In the genomic region with DNA sequence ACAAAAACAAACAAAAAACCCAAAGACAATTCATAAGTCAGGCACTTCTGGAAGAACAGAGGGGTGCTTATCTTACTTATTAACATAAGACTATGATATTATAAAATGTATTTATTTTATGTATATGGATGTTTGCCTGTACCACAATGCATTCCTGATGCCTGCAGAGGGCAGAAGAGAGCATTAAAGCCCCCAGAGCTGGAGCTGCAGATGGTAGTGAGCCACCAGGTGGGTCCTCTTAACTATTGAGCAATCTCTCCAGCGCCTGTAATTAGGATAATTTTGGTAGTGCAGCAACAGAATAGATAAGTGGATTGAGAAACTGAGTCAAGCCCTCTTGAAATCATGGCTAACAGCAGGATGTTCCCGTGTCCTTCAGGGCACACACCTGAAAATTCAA, we compare ENCODE assay signal across 20 mouse cellular contexts. TPM values are rescaled to one million over a fixed set of nuclear protein-coding genes. Genes with fewer than 3 reads are reported as not detected.
DNase-seq lines count a peak whose midpoint lies in the region; ATAC-seq and TF ChIP-seq lines count a peak whose summit lies in the region.
"Had no signal": no experiment of that assay in that cellular context is flagged by ENCODE, and none has a peak within 500 bp of the region (broad histone marks: within the 10 kb centered on the region; RNA-seq: fewer than 3 reads in every experiment).

No protein-coding gene starts in this region.

- H3K9ac ChIP-seq in hindbrain, postnatal 0 days (replicated peaks; ENCODE audit: low read length): no peak overlapping the region
- H3K9ac ChIP-seq in hindbrain, embryonic 13.5 days: no peak overlapping the region
- no peak overlapping the region for H3K9ac ChIP-seq in midbrain, postnatal 0 days (replicated peaks; ENCODE audit: low read length, poor library complexity, severe bottlenecking)
- H3K9ac ChIP-seq in midbrain, embryonic 13.5 days (replicated peaks): no peak overlapping the region
- H3K9ac ChIP-seq in MEL (ENCODE audit: control insufficient read depth, low read depth, low read length, poor library complexity, severe bottlenecking): no peak overlapping the region
- no peak overlapping the region for H3K9ac ChIP-seq in stomach, postnatal 0 days (ENCODE audit: low read length)
- H3K9ac ChIP-seq: embryonic facial prominence, embryonic 15.5 days; heart, embryonic 13.5 days; limb, embryonic 13.5 days; midbrain, embryonic 15.5 days had no signal

- no peaks in the 10 kb centered on the region for H3K79me2 ChIP-seq in MEL (ENCODE audit: control insufficient read depth, insufficient read depth, low read length, poor library complexity)

- H3K27me3 ChIP-seq in hindbrain, postnatal 0 days (ENCODE audit: insufficient read depth, low read length): no peaks in the 10 kb centered on the region
- no peaks in the 10 kb centered on the region for H3K27me3 ChIP-seq in hindbrain, embryonic 13.5 days
- H3K27me3 ChIP-seq in midbrain, postnatal 0 days (ENCODE audit: insufficient read depth, low read length): no peaks in the 10 kb centered on the region
- H3K27me3 ChIP-seq in midbrain, embryonic 13.5 days: no peaks in the 10 kb centered on the region
- H3K27me3 ChIP-seq in MEL (ENCODE audit: control insufficient read depth in 1 of 2, insufficient read depth in 2 of 2, low read length in 2 of 2): no peaks in the 10 kb centered on the region
- H3K27me3 ChIP-seq in stomach, postnatal 0 days (ENCODE audit: control insufficient read depth, insufficient read depth, low read length): no peaks in the 10 kb centered on the region
- H3K27me3 ChIP-seq: embryonic facial prominence, embryonic 15.5 days; heart, embryonic 13.5 days; limb, embryonic 13.5 days; midbrain, embryonic 15.5 days had no signal

- 57% methylated on average over 2 of the region's 2 CpGs for WGBS in hindbrain, postnatal 0 days
- WGBS in hindbrain, embryonic 13.5 days: 57% methylated on average over 2 of the region's 2 CpGs
- WGBS in midbrain, postnatal 0 days: 66% methylated on average over 2 of the region's 2 CpGs
- 52% methylated on average over 2 of the region's 2 CpGs for WGBS in midbrain, embryonic 13.5 days
- WGBS in stomach, postnatal 0 days: 54% methylated on average over 2 of the region's 2 CpGs

- H3K4me3 ChIP-seq in hindbrain, postnatal 0 days (ENCODE audit: low read length): no peak overlapping the region
- H3K4me3 ChIP-seq in hindbrain, embryonic 13.5 days: no peak overlapping the region
- H3K4me3 ChIP-seq in midbrain, postnatal 0 days (ENCODE audit: low read depth, low read length): no peak overlapping the region
- no peak overlapping the region for H3K4me3 ChIP-seq in midbrain, embryonic 13.5 days (replicated peaks)
- no peak overlapping the region for H3K4me3 ChIP-seq in MEL (ENCODE audit: control insufficient read depth in 1 of 2, insufficient read depth in 1 of 2, low read depth in 2 of 2, low read length in 2 of 2)
- no peak overlapping the region for H3K4me3 ChIP-seq in stomach, postnatal 0 days (ENCODE audit: low read depth, low read length)
- H3K4me3 ChIP-seq: embryonic facial prominence, embryonic 15.5 days; heart, embryonic 13.5 days; limb, embryonic 13.5 days; midbrain, embryonic 15.5 days had no signal

- ATAC-seq in hindbrain, postnatal 0 days: no peak
- no peak for ATAC-seq in hindbrain, embryonic 13.5 days (ENCODE audit: low FRiP score)
- no peak for ATAC-seq in midbrain, postnatal 0 days (ENCODE audit: low FRiP score)
- no peak for ATAC-seq in midbrain, embryonic 13.5 days
- ATAC-seq in stomach, postnatal 0 days (ENCODE audit: low FRiP score, low TSS enrichment): no peak
- ATAC-seq: activated CD4-positive, CD25-positive, alpha-beta regulatory T cell, adult 4 months; inflammation-experienced regulatory T-cells, adult 6 months; midbrain, embryonic 15.5 days had no signal

- TF ChIP-seq EP300 in MEL (IDR thresholded peaks at IDR 0.05; ENCODE audit: low read depth in 1 of 2, low read length in 2 of 2): no peak
- TF ChIP-seq EP300 in stomach, postnatal 0 days (optimal IDR thresholded peaks at IDR 0.05): no peak

- H3K27ac ChIP-seq in hindbrain, postnatal 0 days: no peak overlapping the region
- H3K27ac ChIP-seq in hindbrain, embryonic 13.5 days: no peak overlapping the region
- H3K27ac ChIP-seq in midbrain, postnatal 0 days (ENCODE audit: low read depth, low read length): no peak overlapping the region
- no peak overlapping the region for H3K27ac ChIP-seq in midbrain, embryonic 13.5 days
- H3K27ac ChIP-seq in MEL (ENCODE audit: control insufficient read depth, low read depth, low read length): no peak overlapping the region
- no peak overlapping the region for H3K27ac ChIP-seq in stomach, postnatal 0 days (replicated peaks)
- H3K27ac ChIP-seq: embryonic facial prominence, embryonic 15.5 days; heart, embryonic 13.5 days; limb, embryonic 13.5 days; midbrain, embryonic 15.5 days had no signal

- TF ChIP-seq POLR2A in MEL (IDR thresholded peaks at IDR 0.05; ENCODE audit: control insufficient read depth in 1 of 2, insufficient read depth in 1 of 2, low read depth in 1 of 2, low read length in 2 of 2, poor library complexity in 1 of 2): no peak

- TF ChIP-seq CTCF in hindbrain, postnatal 0 days (IDR thresholded peaks at IDR 0.05; ENCODE audit: low read depth): peak; percentile 49
- peak; percentile 55 for TF ChIP-seq CTCF in midbrain, postnatal 0 days (IDR thresholded peaks at IDR 0.05)
- TF ChIP-seq CTCF in MEL (IDR thresholded peaks at IDR 0.05 in 2 of 3, conservative IDR thresholded peaks at IDR 0.05 in 1 of 3; ENCODE audit: control insufficient read depth in 1 of 3, insufficient read depth in 1 of 3, low read depth in 2 of 3, low read length in 3 of 3, poor library complexity in 1 of 3, severe bottlenecking in 1 of 3): peak in 1 of 3 experiments; percentile 8; a peak in 1 of 6 replicates
- TF ChIP-seq CTCF in stomach, postnatal 0 days (IDR thresholded peaks at IDR 0.05; ENCODE audit: low read depth): peak; percentile 37

- 0 out of 2 replicates have a peak, but pooled peaks cover 3% of the 10 kb centered on the region for H3K4me1 ChIP-seq in hindbrain, postnatal 0 days (ENCODE audit: insufficient read depth, low read length)
- peaks cover 12% of the 10 kb centered on the region for H3K4me1 ChIP-seq in hindbrain, embryonic 13.5 days (replicated peaks)
- no peaks in the 10 kb centered on the region for H3K4me1 ChIP-seq in midbrain, postnatal 0 days (ENCODE audit: insufficient read depth, low read length)
- peaks cover 7% of the 10 kb centered on the region; the same call in 1 of the 2 replicates for H3K4me1 ChIP-seq in midbrain, embryonic 13.5 days (replicated peaks)
- no peaks in the 10 kb centered on the region for H3K4me1 ChIP-seq in MEL (ENCODE audit: control insufficient read depth in 1 of 2, insufficient read depth in 2 of 2, low read length in 2 of 2)
- H3K4me1 ChIP-seq in stomach, postnatal 0 days (replicated peaks; ENCODE audit: control insufficient read depth, insufficient read depth): no peaks in the 10 kb centered on the region
- H3K4me1 ChIP-seq: embryonic facial prominence, embryonic 15.5 days; heart, embryonic 13.5 days had no signal

- no peak overlapping the region for H3K4me2 ChIP-seq in hindbrain, postnatal 0 days (ENCODE audit: low read depth, low read length)
- no peak overlapping the region for H3K4me2 ChIP-seq in hindbrain, embryonic 13.5 days
- H3K4me2 ChIP-seq in midbrain, postnatal 0 days (ENCODE audit: low read depth, low read length, poor library complexity, severe bottlenecking): no peak overlapping the region
- H3K4me2 ChIP-seq in midbrain, embryonic 13.5 days (replicated peaks): no peak overlapping the region
- H3K4me2 ChIP-seq in stomach, postnatal 0 days (replicated peaks; ENCODE audit: low read depth): no peak overlapping the region
- H3K4me2 ChIP-seq: embryonic facial prominence, embryonic 15.5 days; heart, embryonic 13.5 days; limb, embryonic 13.5 days; midbrain, embryonic 15.5 days had no signal

- no peaks in the 10 kb centered on the region for H3K9me3 ChIP-seq in hindbrain, postnatal 0 days (ENCODE audit: low read length)
- H3K9me3 ChIP-seq in hindbrain, embryonic 13.5 days: no peaks in the 10 kb centered on the region
- H3K9me3 ChIP-seq in midbrain, postnatal 0 days (ENCODE audit: low read length): no peaks in the 10 kb centered on the region
- no peaks in the 10 kb centered on the region for H3K9me3 ChIP-seq in midbrain, embryonic 13.5 days
- H3K9me3 ChIP-seq in MEL (replicated peaks; ENCODE audit: insufficient read depth, low read length): no peaks in the 10 kb centered on the region
- H3K9me3 ChIP-seq in stomach, postnatal 0 days (ENCODE audit: control insufficient read depth, low read length): no peaks in the 10 kb centered on the region
- H3K9me3 ChIP-seq: embryonic facial prominence, embryonic 15.5 days; G1E; heart, embryonic 13.5 days; midbrain, embryonic 15.5 days had no signal

- peak; percentile 50 for DNase-seq in hindbrain, postnatal 0 days (ENCODE audit: low spot score)
- peak; percentile 44 for DNase-seq in midbrain, postnatal 0 days (ENCODE audit: low spot score)
- DNase-seq in MEL (ENCODE audit: low read depth, low spot score): peak; percentile 15
- no peak for DNase-seq in stomach, postnatal 0 days (ENCODE audit: low spot score)
- DNase-seq in urinary bladder, adult 2 months (ENCODE audit: low spot score): no peak
- DNase-seq in cerebellum, adult 9-10 months: no peak
- DNase-seq: adrenal gland, postnatal 36 days; gastrocnemius, postnatal 36 days; kidney, postnatal 36 days; thymus, postnatal 36 days had no signal

- no peaks in the 10 kb centered on the region for H3K36me3 ChIP-seq in hindbrain, postnatal 0 days (ENCODE audit: insufficient read depth, low read length)
- H3K36me3 ChIP-seq in hindbrain, embryonic 13.5 days: peaks cover 16% of the 10 kb centered on the region
- H3K36me3 ChIP-seq in midbrain, postnatal 0 days (ENCODE audit: insufficient read depth, low read length): peaks cover 5% of the 10 kb centered on the region; the same call in 1 of the 2 replicates
- H3K36me3 ChIP-seq in midbrain, embryonic 13.5 days: peaks cover 10% of the 10 kb centered on the region; the same call in 1 of the 2 replicates
- H3K36me3 ChIP-seq in MEL (ENCODE audit: control insufficient read depth in 1 of 2, insufficient read depth in 2 of 2, low read length in 2 of 2): no peaks in the 10 kb centered on the region
- no peaks in the 10 kb centered on the region for H3K36me3 ChIP-seq in stomach, postnatal 0 days (ENCODE audit: control insufficient read depth, insufficient read depth, low read length)
- H3K36me3 ChIP-seq: embryonic facial prominence, embryonic 15.5 days; G1E; heart, embryonic 13.5 days; limb, embryonic 13.5 days had no signal

- TF ChIP-seq RAD21 in MEL (IDR thresholded peaks at IDR 0.05; ENCODE audit: low read depth, low read length): no peak; the same call in 1 of the 2 replicates

RNA-seq across cellular contexts. Expression of gene Mtrf1l, which starts 42.3 kb away (rescaled TPM):
- total RNA-seq in hindbrain, postnatal 0 days (2014; rRNA removed): 7.3 and 12.2 TPM in 2 replicates
- 8.2 and 8.3 TPM in 2 replicates for polyA plus RNA-seq in hindbrain, postnatal 0 days (2015; fragmentation: Nextera tagmentation; extraction: Ambion mirVana)
- 11.5 and 12.6 TPM in 2 replicates for polyA plus RNA-seq in hindbrain, embryonic 13.5 days (2015; fragmentation: Nextera tagmentation; extraction: Ambion mirVana)
- total RNA-seq in midbrain, postnatal 0 days (2014; rRNA removed): 8.9 and 12.6 TPM in 2 replicates
- 5.2 and 5.4 TPM in 2 replicates for polyA plus RNA-seq in midbrain, postnatal 0 days (2015; fragmentation: Nextera tagmentation; extraction: Ambion mirVana)
- 12.0 and 12.2 TPM in 2 replicates for polyA plus RNA-seq in midbrain, embryonic 13.5 days (2015; fragmentation: Nextera tagmentation; extraction: Ambion mirVana)
- total RNA-seq in MEL (2012; rRNA removed): 4.0 and 4.6 TPM in 2 replicates
- 1 to 10 TPM in 1 of 2 experiments, not detected in 1; 5.6 TPM for polyA plus RNA-seq in MEL (2012; ENCODE audit: insufficient read depth in 1 of 2, insufficient read length in 2 of 2, low read depth in 1 of 2, low replicate concordance in 2 of 2, missing spikeins in 1 of 2)
- polyA plus RNA-seq in stomach, postnatal 0 days (2015; fragmentation: Nextera tagmentation; extraction: Ambion mirVana): 8.4 and 10.0 TPM in 2 replicates
- polyA plus RNA-seq in urinary bladder, adult 2 months (2012; rRNA removed): 5.8 and 7.4 TPM in 2 replicates

RNA-seq across cellular contexts. Expression of gene Rgs17, which starts 56.2 kb away (rescaled TPM):
- 33.5 and 34.4 TPM in 2 replicates for total RNA-seq in hindbrain, postnatal 0 days (2014; rRNA removed)
- polyA plus RNA-seq in hindbrain, postnatal 0 days (2015; fragmentation: Nextera tagmentation; extraction: Ambion mirVana): 51.4 and 53.0 TPM in 2 replicates
- polyA plus RNA-seq in hindbrain, embryonic 13.5 days (2015; fragmentation: Nextera tagmentation; extraction: Ambion mirVana): 14.7 and 15.9 TPM in 2 replicates
- 45.9 and 52.2 TPM in 2 replicates for total RNA-seq in midbrain, postnatal 0 days (2014; rRNA removed)
- 58.8 and 59.7 TPM in 2 replicates for polyA plus RNA-seq in midbrain, postnatal 0 days (2015; fragmentation: Nextera tagmentation; extraction: Ambion mirVana)
- 12.0 and 13.4 TPM in 2 replicates for polyA plus RNA-seq in midbrain, embryonic 13.5 days (2015; fragmentation: Nextera tagmentation; extraction: Ambion mirVana)
- not detected in 2 replicates for total RNA-seq in MEL (2012; rRNA removed)
- polyA plus RNA-seq in MEL (2012; ENCODE audit: insufficient read depth in 1 of 2, insufficient read length in 2 of 2, low read depth in 1 of 2, low replicate concordance in 2 of 2, missing spikeins in 1 of 2): not detected
- 2.3 and 2.6 TPM in 2 replicates for polyA plus RNA-seq in stomach, postnatal 0 days (2015; fragmentation: Nextera tagmentation; extraction: Ambion mirVana)
- 1.1 TPM in 2 replicates for polyA plus RNA-seq in urinary bladder, adult 2 months (2012; rRNA removed)
- total RNA-seq: hematopoietic stem cell, adult 5-6 weeks had no signal
- polyA plus RNA-seq: activated CD4-positive, CD25-positive, alpha-beta regulatory T cell, adult 4 months; G1E; inflammation-experienced regulatory T-cells, adult 6 months had no signal

Comparison
In these comparisons a context has a peak if more than half of its experiments do, and no peak if none do; other contexts are left out.
1. DNase-seq: peak in hindbrain, postnatal 0 days (single experiment), midbrain, postnatal 0 days (single experiment) and MEL (single experiment); none in stomach, postnatal 0 days (single experiment), urinary bladder, adult 2 months (single experiment) and cerebellum, adult 9-10 months (single experiment).